Mouse (Mus musculus): Measurements from ENCODE around the gene Pglyrp4.
A peak's percentile ranks its signal among the peaks of the same experiment; 100 is the strongest.
"Not testable (repeated sequence)": the region's sequence is repeated elsewhere in the genome, so short reads cannot be mapped to it uniquely, and the experiment has no call there.

The Pglyrp4 gene

GRCm38 (mm10) chr3:90726606-90727005 lies at the start of gene Pglyrp4:
TSS of gene Pglyrp4 (plus strand) at chr3:90726906.
- no peak for DNase-seq

GRCm38 (mm10) chr3:90678656-90679055 lies 48.0 kb upstream of the Pglyrp4 start:
- DNase-seq: no peak

DNA sequence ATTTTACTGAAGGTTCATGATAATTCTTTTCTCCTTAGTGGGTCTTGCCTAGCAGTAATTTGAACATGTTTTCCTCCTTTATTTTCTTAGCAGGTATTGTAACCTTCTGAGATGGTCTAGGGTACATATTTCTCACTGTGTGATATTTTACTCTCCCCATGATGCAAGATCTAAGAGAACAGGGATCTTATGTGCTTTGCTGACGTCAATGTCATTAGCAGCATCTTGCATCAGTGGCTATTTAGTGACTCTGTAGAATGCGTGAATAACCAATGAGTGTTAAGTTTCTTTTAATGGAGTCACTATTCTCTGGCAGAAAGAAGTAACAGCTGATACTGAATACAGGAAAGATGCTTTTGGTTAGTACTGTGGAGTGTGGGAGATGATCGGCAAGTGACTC lies 42.8 kb upstream of the Pglyrp4 start:
- DNase-seq: no peak

- DNase-seq: no peak
Measured at GRCm38 (mm10) chr3:90686835-90687234, 39.9 kb upstream of the Pglyrp4 start.

GRCm38 (mm10) chr3:90693496-90693895 lies 33.2 kb upstream of the Pglyrp4 start:
- no peak for DNase-seq

- DNase-seq: no peak
Measured at GRCm38 (mm10) chr3:90695613-90696012, 31.1 kb upstream of the Pglyrp4 start, which contains the start of gene S100a9. TSS of gene S100a9 (minus strand) at chr3:90695721.

DNA sequence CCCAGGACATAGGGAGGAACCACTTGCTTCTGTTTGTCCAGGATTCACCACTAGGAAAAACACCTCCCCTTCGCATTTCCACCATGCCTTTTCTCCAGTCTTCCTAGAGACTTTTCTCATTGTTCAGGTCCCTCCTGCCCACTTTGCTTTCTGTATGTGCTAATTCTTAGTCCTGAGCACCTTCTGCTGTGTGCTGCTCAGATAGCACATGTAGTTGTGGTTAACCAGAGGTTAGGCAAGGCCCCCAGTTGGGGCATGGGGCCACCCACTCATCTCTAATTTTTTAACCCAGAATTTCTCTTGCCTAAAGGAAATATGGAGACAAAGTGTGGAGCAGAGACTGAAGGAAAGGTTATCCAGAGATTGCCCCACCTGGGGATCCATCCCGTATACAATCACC lies 24.5 kb upstream of the Pglyrp4 start:
- no peak for DNase-seq

- peak; percentile 12 to 26 for DNase-seq
Measured at GRCm38 (mm10) chr3:90708523-90709202, 18.0 kb upstream of the Pglyrp4 start.

- peak; percentile 60 to 70 for DNase-seq
Measured at GRCm38 (mm10) chr3:90709591-90710460, 16.9 kb upstream of the Pglyrp4 start.

DNA sequence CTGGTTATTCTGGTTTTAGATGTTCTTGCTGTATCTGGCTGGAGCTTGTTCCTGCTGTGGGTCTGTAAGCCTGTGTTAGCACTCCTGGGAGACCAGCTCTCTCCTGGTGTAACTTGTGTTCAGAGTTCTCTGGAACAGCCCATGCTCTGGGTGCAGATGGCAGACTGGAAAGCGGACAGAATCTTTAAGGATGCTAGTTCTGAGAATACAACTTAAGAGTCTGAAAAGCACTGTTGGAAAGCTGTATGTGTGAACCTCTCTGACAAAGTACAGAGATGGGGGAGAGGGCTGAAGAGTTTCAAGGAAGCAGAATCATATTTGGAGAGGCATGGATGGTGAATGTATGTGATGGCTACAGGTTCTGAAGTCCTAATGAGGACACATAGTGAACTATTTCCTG lies 23.0 kb downstream of the Pglyrp4 start:
- no peak for DNase-seq

DNA sequence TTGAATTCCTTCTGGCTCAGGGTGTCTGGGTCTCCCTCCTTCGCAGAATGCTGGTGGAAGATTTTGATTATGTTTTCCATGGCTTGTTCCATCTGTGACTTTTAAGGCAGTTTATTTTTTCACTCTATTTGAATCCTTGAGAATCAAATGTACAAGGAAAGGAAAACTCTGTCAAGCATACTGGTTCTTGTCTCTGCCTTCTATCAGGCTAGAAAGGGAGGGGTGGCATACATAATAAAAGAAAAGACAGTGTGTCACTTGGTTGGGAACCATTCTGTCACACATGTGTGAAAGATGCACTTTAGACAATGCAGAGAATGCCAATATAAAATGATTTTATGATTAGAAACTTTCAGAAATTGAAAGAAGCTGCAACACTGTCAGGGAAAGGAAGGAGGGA lies 51.1 kb downstream of the Pglyrp4 start, which contains the start of gene Gm5849:
Gm5849 (minus strand) TSS at position 101 of the 400 bp plus-strand sequence.
- DNase-seq: not testable (repeated sequence)

Data from cerebellum, adult 18-20 months (tissue).